In genomic region chr5:36593176-36593575, GRCm38 (mm10) we compare ENCODE assay signal across 7 mouse cellular contexts. TPM values are rescaled to one million over a fixed set of nuclear protein-coding genes. Genes with fewer than 3 reads are reported as not detected.
DNase-seq lines count a peak whose midpoint lies in the region; ATAC-seq lines count a peak whose summit lies in the region.

Gene Tbc1d14 (minus strand): TSS chr5:36593276.

- no peak for ATAC-seq in embryonic facial prominence, embryonic 14.5 days (ENCODE audit: low read depth)
- no peak for ATAC-seq in limb, embryonic 12.5 days (ENCODE audit: insufficient number of reproducible peaks, insufficient read depth, low FRiP score, low TSS enrichment, low read depth)

- no peaks in the 10 kb centered on the region for H3K9me3 ChIP-seq in embryonic facial prominence, embryonic 14.5 days (ENCODE audit: control insufficient read depth, low read length)
- no peaks in the 10 kb centered on the region for H3K9me3 ChIP-seq in limb, embryonic 12.5 days

- WGBS in embryonic facial prominence, embryonic 14.5 days, result 88% methylated on average over 5 of the region's 5 CpGs
- WGBS in limb, embryonic 12.5 days, result 65% methylated on average over 5 of the region's 5 CpGs

- no peak within 1 kb of the TSS for H3K27ac ChIP-seq in embryonic facial prominence, embryonic 14.5 days (replicated peaks; ENCODE audit: low read depth, low read length)
- H3K27ac ChIP-seq in limb, embryonic 12.5 days, result no peak within 1 kb of the TSS

- no peaks in the 10 kb centered on the region for H3K36me3 ChIP-seq in embryonic facial prominence, embryonic 14.5 days (ENCODE audit: control insufficient read depth, insufficient read depth, low read length)
- no peaks in the 10 kb centered on the region for H3K36me3 ChIP-seq in limb, embryonic 12.5 days

- H3K9ac ChIP-seq in embryonic facial prominence, embryonic 14.5 days (ENCODE audit: low read depth, low read length), result no peak within 1 kb of the TSS
- no peak within 1 kb of the TSS for H3K9ac ChIP-seq in limb, embryonic 12.5 days (replicated peaks)

- no peak for DNase-seq in urinary bladder, adult 2 months (ENCODE audit: low spot score)
- DNase-seq in urinary bladder, postnatal 4 days (ENCODE audit: low spot score in 2 of 2), result no peak
- no peak for DNase-seq in embryonic facial prominence, embryonic 14.5 days (ENCODE audit: low spot score)
- no peak for DNase-seq in heart, postnatal 14 days
- no peak for DNase-seq in cerebellum, adult 11-12 months
- no peak for DNase-seq in embryo, embryonic 10 days (ENCODE audit: low spot score)

- intact Hi-C loops in heart, postnatal 14 days (cut with DNase I), result no loop called here

- H3K4me3 ChIP-seq in embryonic facial prominence, embryonic 14.5 days (ENCODE audit: low read depth, low read length), result no peak within 1 kb of the TSS
- no peak within 1 kb of the TSS for H3K4me3 ChIP-seq in limb, embryonic 12.5 days (replicated peaks)

- no peaks in the 10 kb centered on the region for H3K4me1 ChIP-seq in embryonic facial prominence, embryonic 14.5 days (ENCODE audit: control insufficient read depth, insufficient read depth, low read length)
- H3K4me1 ChIP-seq in limb, embryonic 12.5 days (replicated peaks), result peaks cover 10% of the 10 kb centered on the region; the same call in 1 of the 2 replicates

- H3K27me3 ChIP-seq in embryonic facial prominence, embryonic 14.5 days (replicated peaks; ENCODE audit: control insufficient read depth, insufficient read depth, low read length), result no peaks in the 10 kb centered on the region
- H3K27me3 ChIP-seq in limb, embryonic 12.5 days, result no peaks in the 10 kb centered on the region

- H3K4me2 ChIP-seq in embryonic facial prominence, embryonic 14.5 days (ENCODE audit: low read depth, low read length), result no peak within 1 kb of the TSS
- H3K4me2 ChIP-seq in limb, embryonic 12.5 days, result no peak within 1 kb of the TSS

RNA-seq across cellular contexts. Expression of gene Tbc1d14, which starts in this region (rescaled TPM):
- polyA plus RNA-seq in urinary bladder, adult 2 months (2012; rRNA removed), result 22.2 and 22.5 TPM in 2 replicates
- polyA plus RNA-seq in embryonic facial prominence, embryonic 14.5 days (2014; fragmentation: Nextera tagmentation; extraction: Ambion mirVana), result 38.5 and 42.8 TPM in 2 replicates
- 10 to 100 TPM; 14.5 to 17.0 TPM for total RNA-seq in heart, postnatal 14 days (2021)
- 40.1 and 42.3 TPM in 2 replicates for polyA plus RNA-seq in limb, embryonic 12.5 days (2016; fragmentation: Nextera tagmentation; extraction: Ambion mirVana)
